Mouse (Mus musculus): ENCODE measurements around the gene Fscn3. TPM values are rescaled to one million over a fixed set of nuclear protein-coding genes. Genes with fewer than 3 reads are reported as not detected.

Gene Fscn3
- polyA plus RNA-seq, 1 experiment from 2014 or later = not detected

DNA sequence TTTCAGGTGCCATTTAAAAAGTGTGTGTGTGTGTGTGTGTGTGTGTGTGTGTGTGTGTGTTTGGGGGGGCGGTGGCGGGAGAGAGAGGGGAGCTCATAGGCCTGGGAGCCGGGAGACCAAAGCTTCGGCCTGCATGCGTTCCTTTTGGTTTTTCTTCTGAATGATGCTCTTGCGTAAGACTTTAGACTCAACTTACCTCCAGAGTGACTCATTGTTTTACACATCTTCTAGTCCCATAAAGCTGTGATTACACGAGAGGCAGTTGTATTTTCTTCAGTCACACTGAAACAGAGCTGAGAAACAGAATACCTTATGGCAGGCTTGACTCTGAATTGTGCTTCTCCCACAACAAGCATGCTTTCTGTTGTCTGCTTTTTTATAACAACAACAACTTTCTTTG is 59.3 kb downstream of the Fscn3 start:
- peaks cover 3% of the 10 kb centered on the region; the same call in 1 of the 2 replicates for H3K36me3 ChIP-seq (ENCODE audit: control insufficient read depth, insufficient read depth, low read length)
- ATAC-seq (ENCODE audit: low FRiP score, low TSS enrichment) (no peak), DNase-seq (no peak)
- H3K4me1 ChIP-seq (ENCODE audit: control insufficient read depth, insufficient read depth, low read length) = no peaks in the 10 kb centered on the region
- H3K9ac ChIP-seq (replicated peaks; ENCODE audit: low read length) = no peak overlapping the region
- no peak overlapping the region for H3K4me3 ChIP-seq (replicated peaks; ENCODE audit: low read depth, low read length)
- no peaks in the 10 kb centered on the region for H3K9me3 ChIP-seq (ENCODE audit: control insufficient read depth, low read length)
- no peaks in the 10 kb centered on the region for H3K27me3 ChIP-seq (ENCODE audit: control insufficient read depth, insufficient read depth, low read length)
- WGBS = 93% methylated on average over 7 of the region's 7 CpGs
- H3K27ac ChIP-seq (replicated peaks; ENCODE audit: low read depth, low read length) = no peak overlapping the region
- no peak overlapping the region for H3K4me2 ChIP-seq (ENCODE audit: low read length)

Other genes starting within 250 kb of the Fscn3 start
- 27.1 and 27.5 TPM in 2 replicates for gene Zfp800, start 29.8 kb upstream of the Fscn3 start, polyA plus RNA-seq (2014; fragmentation: Nextera tagmentation; extraction: Ambion mirVana)
- 390 and 430 TPM in 2 replicates for gene Arf5, start 4.2 kb upstream of the Fscn3 start, polyA plus RNA-seq (2014; fragmentation: Nextera tagmentation; extraction: Ambion mirVana)
- 8.4 and 9.5 TPM in 2 replicates for gene Gcc1, start 601 bp downstream of the Fscn3 start, polyA plus RNA-seq (2014; fragmentation: Nextera tagmentation; extraction: Ambion mirVana)
- not detected in 2 replicates for gene Pax4, start 21.6 kb downstream of the Fscn3 start, polyA plus RNA-seq (2014; fragmentation: Nextera tagmentation; extraction: Ambion mirVana)
- gene Snd1, start 47.4 kb downstream of the Fscn3 start, polyA plus RNA-seq (2014; fragmentation: Nextera tagmentation; extraction: Ambion mirVana) = 56.9 and 84.5 TPM in 2 replicates